Mouse (Mus musculus) hindbrain, embryonic 12.5 days (tissue): ENCODE results near the gene Slc25a30. TPM values are rescaled to one million over a fixed set of nuclear protein-coding genes. Genes with fewer than 3 reads are reported as not detected.
"Not testable (repeated sequence)": the region's sequence is repeated elsewhere in the genome, so short reads cannot be mapped to it uniquely, and the experiment has no call there.

Experiments used
- ATAC-seq: fragments of 200-750 bp; cut with Nextera tagmentation; 2 replicates; pipeline ENCODE4 v1.8.0; 2017; ENCODE audit warnings: moderate TSS enrichment; ENCODE audit not compliant: low FRiP score
- H3K27ac ChIP-seq: fragments of 300-500 bp; sonication (generic); 2 replicates; pipeline ENCODE4 v1.5.1; 2016; ENCODE audit warnings: mild to moderate bottlenecking
- H3K27me3 ChIP-seq: fragments of 300-500 bp; sonication (generic); 2 replicates; pipeline ENCODE4 v1.6.1; 2016; ENCODE audit warnings: mild to moderate bottlenecking
- H3K36me3 ChIP-seq: fragments of 300-500 bp; sonication (generic); 2 replicates; pipeline ENCODE4 v1.6.1; 2016; ENCODE audit warnings: mild to moderate bottlenecking
- H3K4me1 ChIP-seq: fragments of 300-500 bp; sonication (generic); 2 replicates; pipeline ENCODE4 v1.6.1; 2016
- H3K4me2 ChIP-seq: fragments of 300-500 bp; sonication (generic); replicated peaks from 2 replicates; pipeline ENCODE4 v1.6.1; 2016; ENCODE audit warnings: mild to moderate bottlenecking
- H3K4me3 ChIP-seq: fragments of 300-500 bp; sonication (generic); 2 replicates; pipeline ENCODE4 v1.5.1; 2016; ENCODE audit warnings: mild to moderate bottlenecking
- H3K9ac ChIP-seq: fragments of 300-500 bp; sonication (generic); 2 replicates; pipeline ENCODE4 v1.6.1; 2016; ENCODE audit warnings: mild to moderate bottlenecking, moderate library complexity
- H3K9me3 ChIP-seq: fragments of 300-500 bp; sonication (generic); replicated peaks from 2 replicates; pipeline ENCODE4 v1.6.1; 2016; ENCODE audit warnings: mild to moderate bottlenecking
- WGBS: fragments of 180-500 bp; shearing (Covaris S2); methylation state at CpG from one replicate; pipeline ENCODE4 v1.1.7; 2016; 5-methylcytosine and 5-hydroxymethylcytosine counted together
- polyA plus RNA-seq: library from polyadenylated mRNA; unstranded; fragments of >200 nt; fragmentation: Nextera tagmentation; extraction: Ambion mirVana; gene quantifications from 2 replicates; pipeline ENCODE4 v1.2.1, GENCODE M21; 2016

Gene Slc25a30
- polyA plus RNA-seq, 1 experiment from 2014 or later, result 7.8 TPM

GRCm38 (mm10) chr14:75790411-75790996 lies 3.7 kb upstream of the Slc25a30 start:
- 88% methylated on average over 3 of the region's 3 CpGs for WGBS
- Histone ChIP-seq H3K27ac (no peak overlapping the region), H3K4me2 (no peak overlapping the region), H3K27me3 (peaks cover 17% of the 10 kb centered on the region), H3K9ac (no peak overlapping the region), H3K36me3 (no peaks in the 10 kb centered on the region), H3K4me3 (no peak overlapping the region), H3K9me3 (no peaks in the 10 kb centered on the region), H3K4me1 (peaks cover 3% of the 10 kb centered on the region; the same call in 1 of the 2 replicates)
- no peak for ATAC-seq

- no peaks in the 10 kb centered on the region for H3K36me3 ChIP-seq
- ATAC-seq, result no peak
- WGBS, result 85% methylated on average over 6 of the region's 6 CpGs
- no peak overlapping the region for H3K4me3 ChIP-seq
- no peaks in the 10 kb centered on the region for H3K9me3 ChIP-seq
- no peak overlapping the region for H3K4me2 ChIP-seq
- H3K9ac ChIP-seq, result no peak overlapping the region
- H3K4me1 ChIP-seq, result peaks cover 3% of the 10 kb centered on the region; the same call in 1 of the 2 replicates
- no peak overlapping the region for H3K27ac ChIP-seq
- peaks cover 17% of the 10 kb centered on the region for H3K27me3 ChIP-seq
These were observed 2.5 kb upstream of the Slc25a30 start for GRCm38 (mm10) chr14:75789291-75789690.

GRCm38 (mm10) chr14:75787794-75788175 lies 948 bp upstream of the Slc25a30 start:
- H3K4me3 ChIP-seq, result no peak overlapping the region
- ATAC-seq, result no peak
- H3K9ac ChIP-seq, result no peak overlapping the region
- peaks cover 17% of the 10 kb centered on the region for H3K27me3 ChIP-seq
- no peak overlapping the region for H3K27ac ChIP-seq
- H3K4me2 ChIP-seq, result peak overlapping the region; percentile 71
- peaks cover 3% of the 10 kb centered on the region; the same call in 1 of the 2 replicates for H3K4me1 ChIP-seq
- WGBS, result 35% methylated on average over 7 of the region's 7 CpGs
- H3K9me3 ChIP-seq, result no peaks in the 10 kb centered on the region
- no peaks in the 10 kb centered on the region for H3K36me3 ChIP-seq

- under 1% methylated on average over 30 of the region's 31 CpGs for WGBS
- H3K4me1 ChIP-seq, result peaks cover 3% of the 10 kb centered on the region; the same call in 1 of the 2 replicates
- peak overlapping the region; percentile 95 for H3K27ac ChIP-seq
- no peaks in the 10 kb centered on the region for H3K9me3 ChIP-seq
- H3K27me3 ChIP-seq, result peaks cover 17% of the 10 kb centered on the region
- peak; percentile 90 for ATAC-seq
- peak overlapping the region; percentile 71 for H3K4me2 ChIP-seq
- peak overlapping the region; percentile 72 for H3K4me3 ChIP-seq
- H3K36me3 ChIP-seq, result no peaks in the 10 kb centered on the region
- H3K9ac ChIP-seq, result peak overlapping the region; percentile 83
These were observed 391 bp downstream of the Slc25a30 start for GRCm38 (mm10) chr14:75786424-75786867.

- no peaks in the 10 kb centered on the region for H3K27me3 ChIP-seq
- WGBS, result 94% methylated on average over 4 of the region's 4 CpGs
- no peak overlapping the region for H3K4me3 ChIP-seq
- H3K4me2 ChIP-seq, result no peak overlapping the region
- H3K9ac ChIP-seq, result no peak overlapping the region
- H3K27ac ChIP-seq, result no peak overlapping the region
- 0 out of 2 replicates have a peak, but pooled peaks cover 4% of the 10 kb centered on the region for H3K36me3 ChIP-seq
- no peaks in the 10 kb centered on the region for H3K9me3 ChIP-seq
- H3K4me1 ChIP-seq, result no peaks in the 10 kb centered on the region
- no peak for ATAC-seq
These were observed 6.9 kb downstream of the Slc25a30 start for GRCm38 (mm10) chr14:75779913-75780312.

- WGBS, result 89% methylated on average over 8 of the region's 8 CpGs
- H3K4me1 ChIP-seq, result no peaks in the 10 kb centered on the region
- H3K4me3 ChIP-seq, result no peak overlapping the region
- ATAC-seq, result no peak
- H3K9ac ChIP-seq, result no peak overlapping the region
- H3K4me2 ChIP-seq, result no peak overlapping the region
- H3K36me3 ChIP-seq, result 0 out of 2 replicates have a peak, but pooled peaks cover 4% of the 10 kb centered on the region
- no peaks in the 10 kb centered on the region for H3K27me3 ChIP-seq
- H3K9me3 ChIP-seq, result no peaks in the 10 kb centered on the region
- no peak overlapping the region for H3K27ac ChIP-seq
These were observed 10.2 kb downstream of the Slc25a30 start for GRCm38 (mm10) chr14:75776637-75777036.

GRCm38 (mm10) chr14:75773431-75773830 lies 13.4 kb downstream of the Slc25a30 start:
- 88% methylated on average over 8 of the region's 8 CpGs for WGBS
- H3K27ac ChIP-seq, result no peak overlapping the region

GRCm38 (mm10) chr14:75772407-75772806 lies 14.4 kb downstream of the Slc25a30 start:
- H3K27me3 ChIP-seq, H3K9me3 ChIP-seq, H3K27ac ChIP-seq, H3K4me2 ChIP-seq, H3K4me1 ChIP-seq, H3K9ac ChIP-seq, H3K4me3 ChIP-seq, ATAC-seq: not testable (repeated sequence)
- H3K36me3 ChIP-seq, result peaks cover 18% of the 10 kb centered on the region; the same call in 1 of the 2 replicates
- 83% methylated on average over 3 of the region's 3 CpGs for WGBS

More at GRCm38 (mm10) chr14:75773431-75773830, 13.4 kb downstream of the Slc25a30 start:
- no peak overlapping the region for H3K4me2 ChIP-seq
- no peak overlapping the region for H3K4me3 ChIP-seq
- H3K9ac ChIP-seq, result no peak overlapping the region
- ATAC-seq, result no peak
- H3K9me3 ChIP-seq, result no peaks in the 10 kb centered on the region
- peaks cover 18% of the 10 kb centered on the region; the same call in 1 of the 2 replicates for H3K36me3 ChIP-seq
- no peaks in the 10 kb centered on the region for H3K27me3 ChIP-seq
- H3K4me1 ChIP-seq, result no peaks in the 10 kb centered on the region

GRCm38 (mm10) chr14:75771101-75771501 lies 15.7 kb downstream of the Slc25a30 start:
- H3K27me3 ChIP-seq, result no peaks in the 10 kb centered on the region
- 89% methylated on average over 8 of the region's 8 CpGs for WGBS
- H3K9ac ChIP-seq, result no peak overlapping the region
- no peak overlapping the region for H3K27ac ChIP-seq
- ATAC-seq, result no peak
- no peak overlapping the region for H3K4me3 ChIP-seq
- H3K4me1 ChIP-seq, result no peaks in the 10 kb centered on the region
- H3K9me3 ChIP-seq, result no peaks in the 10 kb centered on the region
- no peak overlapping the region for H3K4me2 ChIP-seq
- H3K36me3 ChIP-seq, result peaks cover 20% of the 10 kb centered on the region

- no peak overlapping the region for H3K4me3 ChIP-seq
- H3K4me2 ChIP-seq, result no peak overlapping the region
- ATAC-seq, result no peak
- H3K9ac ChIP-seq, result no peak overlapping the region
- peaks cover 18% of the 10 kb centered on the region for H3K36me3 ChIP-seq
- no peaks in the 10 kb centered on the region for H3K4me1 ChIP-seq
- H3K27ac ChIP-seq, result no peak overlapping the region
- no peaks in the 10 kb centered on the region for H3K9me3 ChIP-seq
- WGBS, result 88% methylated on average over 9 of the region's 9 CpGs
- H3K27me3 ChIP-seq, result no peaks in the 10 kb centered on the region
These were observed 17.5 kb downstream of the Slc25a30 start for GRCm38 (mm10) chr14:75769334-75769733.

- H3K4me1 ChIP-seq, result no peaks in the 10 kb centered on the region
- no peak overlapping the region for H3K4me3 ChIP-seq
- H3K27ac ChIP-seq, result no peak overlapping the region
- no peak overlapping the region for H3K4me2 ChIP-seq
- WGBS, result 0% methylated on average over 1 of the region's 1 CpGs
- H3K36me3 ChIP-seq, result peaks cover 18% of the 10 kb centered on the region
- H3K9ac ChIP-seq, result no peak overlapping the region
- ATAC-seq, result no peak
- H3K9me3 ChIP-seq, result no peaks in the 10 kb centered on the region
- no peaks in the 10 kb centered on the region for H3K27me3 ChIP-seq
These were observed 18.6 kb downstream of the Slc25a30 start for GRCm38 (mm10) chr14:75768275-75768608.

- Histone ChIP-seq H3K27ac (peak overlapping the region; percentile 45; the same call in 1 of the 2 replicates), H3K9me3 (no peaks in the 10 kb centered on the region), H3K36me3 (peaks cover 18% of the 10 kb centered on the region), H3K27me3 (no peaks in the 10 kb centered on the region), H3K4me3 (no peak overlapping the region), H3K9ac (no peak overlapping the region), H3K4me1 (no peaks in the 10 kb centered on the region), H3K4me2 (peak overlapping the region; percentile 24)
- WGBS, result 56% methylated on average over 17 of the region's 17 CpGs
- ATAC-seq, result peak; percentile 92
These were observed 19.2 kb downstream of the Slc25a30 start for GRCm38 (mm10) chr14:75767492-75768274.
